Mouse (Mus musculus): ENCODE measurements around the gene Farp2. TPM values are rescaled to one million over a fixed set of nuclear protein-coding genes. Genes with fewer than 3 reads are reported as not detected.
"Not testable (repeated sequence)": the region's sequence is repeated elsewhere in the genome, so short reads cannot be mapped to it uniquely, and the experiment has no call there.

Gene Farp2
- polyA plus RNA-seq, 1 experiment: 6.3 TPM

DNA sequence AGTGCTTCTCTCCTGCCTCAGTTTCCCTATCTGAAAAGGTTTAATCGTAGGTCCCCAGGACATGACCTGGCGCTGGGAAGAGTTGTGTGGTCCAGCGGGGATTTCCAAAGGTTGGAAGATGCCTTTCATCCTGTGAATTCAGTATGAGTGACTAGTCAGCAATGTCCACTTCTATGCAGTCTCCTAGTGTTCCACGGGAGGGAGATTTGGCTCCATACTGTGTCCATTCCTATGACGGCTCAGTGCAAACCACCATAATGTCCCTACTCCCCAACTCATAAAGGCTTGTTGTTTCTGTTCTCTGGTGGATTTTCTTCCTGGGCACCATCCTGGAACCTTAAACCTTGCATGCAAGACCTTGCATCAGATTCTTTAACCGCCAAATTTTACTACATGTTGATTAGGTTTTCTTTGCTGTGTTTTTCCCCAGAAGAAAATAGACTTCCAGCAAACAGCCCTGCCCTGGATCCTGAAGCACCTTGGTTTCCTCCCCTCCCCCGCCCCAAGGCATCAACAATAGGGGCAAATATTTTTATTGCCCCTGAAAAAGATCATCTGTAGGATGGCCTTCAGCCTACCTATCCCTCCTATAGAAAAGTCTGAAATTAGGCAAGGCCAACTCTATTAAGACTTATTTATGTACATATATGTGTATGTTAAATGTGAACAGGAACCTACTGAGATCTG lies 124.5 kb downstream of the Farp2 start:
- Histone ChIP-seq H3K27ac (ENCODE audit: insufficient read depth, low read length) (peak overlapping the region; percentile 93), H3K4me3 (replicated peaks; ENCODE audit: insufficient read depth, low read depth, low read length) (peak overlapping the region; percentile 91), H3K27me3 (ENCODE audit: control insufficient read depth, insufficient read depth, low read length) (no peaks in the 10 kb centered on the region), H3K4me1 (ENCODE audit: control insufficient read depth, insufficient read depth, low read length) (peaks cover 6% of the 10 kb centered on the region; the same call in 1 of the 2 replicates)
- 25% methylated on average over 7 of the region's 7 CpGs for WGBS
- no peak for DNase-seq
- no peak for TF ChIP-seq POLR2A (IDR thresholded peaks at IDR 0.05; ENCODE audit: borderline replicate concordance, insufficient read depth, low read length)
- no peak for TF ChIP-seq CTCF (IDR thresholded peaks at IDR 0.05; ENCODE audit: borderline replicate concordance, insufficient read depth, low read depth, low read length)

DNA sequence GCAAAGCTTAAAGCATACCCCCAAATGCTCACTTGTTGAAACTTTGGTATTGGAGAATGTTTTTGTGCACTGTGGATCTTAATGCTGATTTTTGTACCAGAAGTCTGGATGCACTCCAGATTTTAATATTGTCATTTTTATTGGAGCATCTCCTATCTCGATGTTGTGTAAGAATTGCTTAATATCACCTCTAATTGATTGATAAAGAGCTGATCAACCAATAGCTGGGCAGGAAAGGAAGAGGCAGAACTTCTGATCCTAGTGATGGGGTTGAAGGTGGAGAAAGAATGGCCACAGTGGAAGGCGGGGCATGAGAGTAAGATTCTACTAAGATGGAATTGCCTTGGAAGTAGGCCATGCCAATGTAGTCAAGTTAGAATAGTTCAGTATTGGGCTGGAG lies 130.1 kb downstream of the Farp2 start:
- no peak for DNase-seq
- TF ChIP-seq POLR2A (IDR thresholded peaks at IDR 0.05; ENCODE audit: borderline replicate concordance, insufficient read depth, low read length) (no peak), CTCF (IDR thresholded peaks at IDR 0.05; ENCODE audit: borderline replicate concordance, insufficient read depth, low read depth, low read length) (no peak)
- WGBS: 92% methylated on average over 2 of the region's 2 CpGs
- H3K27me3 ChIP-seq (ENCODE audit: control insufficient read depth, insufficient read depth, low read length): no peaks in the 10 kb centered on the region
- H3K27ac ChIP-seq (ENCODE audit: insufficient read depth, low read length): no peak overlapping the region
- H3K4me1 ChIP-seq (ENCODE audit: control insufficient read depth, insufficient read depth, low read length): no peaks in the 10 kb centered on the region
- no peak overlapping the region for H3K4me3 ChIP-seq (replicated peaks; ENCODE audit: insufficient read depth, low read depth, low read length)

DNA sequence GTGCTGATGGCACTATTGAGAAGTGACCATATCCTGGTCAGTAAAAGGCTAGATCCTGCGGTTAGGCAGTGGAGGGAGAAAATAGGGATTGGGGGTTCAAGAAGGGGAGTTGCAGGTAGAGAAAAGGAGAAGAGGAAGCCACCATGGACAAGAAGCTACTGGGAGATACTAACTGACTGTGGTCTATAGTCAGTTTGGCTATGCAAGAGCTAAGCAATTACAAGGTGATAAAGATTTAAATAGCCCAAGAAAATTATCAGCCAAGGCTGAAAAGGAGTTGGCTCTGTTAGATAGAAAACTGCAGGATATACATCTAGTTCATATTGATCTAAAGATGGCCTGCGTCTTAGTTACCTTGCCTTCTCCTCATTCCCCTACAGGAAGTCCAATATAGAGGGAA lies 130.8 kb downstream of the Farp2 start:
- WGBS: 91% methylated on average over 2 of the region's 2 CpGs
- no peak for DNase-seq
- H3K4me1 ChIP-seq (ENCODE audit: control insufficient read depth, insufficient read depth, low read length): no peaks in the 10 kb centered on the region
- no peaks in the 10 kb centered on the region for H3K27me3 ChIP-seq (ENCODE audit: control insufficient read depth, insufficient read depth, low read length)
- TF ChIP-seq POLR2A (IDR thresholded peaks at IDR 0.05; ENCODE audit: borderline replicate concordance, insufficient read depth, low read length) (no peak), CTCF (IDR thresholded peaks at IDR 0.05; ENCODE audit: borderline replicate concordance, insufficient read depth, low read depth, low read length) (no peak)
- no peak overlapping the region for H3K27ac ChIP-seq (ENCODE audit: insufficient read depth, low read length)
- no peak overlapping the region for H3K4me3 ChIP-seq (replicated peaks; ENCODE audit: insufficient read depth, low read depth, low read length)

DNA sequence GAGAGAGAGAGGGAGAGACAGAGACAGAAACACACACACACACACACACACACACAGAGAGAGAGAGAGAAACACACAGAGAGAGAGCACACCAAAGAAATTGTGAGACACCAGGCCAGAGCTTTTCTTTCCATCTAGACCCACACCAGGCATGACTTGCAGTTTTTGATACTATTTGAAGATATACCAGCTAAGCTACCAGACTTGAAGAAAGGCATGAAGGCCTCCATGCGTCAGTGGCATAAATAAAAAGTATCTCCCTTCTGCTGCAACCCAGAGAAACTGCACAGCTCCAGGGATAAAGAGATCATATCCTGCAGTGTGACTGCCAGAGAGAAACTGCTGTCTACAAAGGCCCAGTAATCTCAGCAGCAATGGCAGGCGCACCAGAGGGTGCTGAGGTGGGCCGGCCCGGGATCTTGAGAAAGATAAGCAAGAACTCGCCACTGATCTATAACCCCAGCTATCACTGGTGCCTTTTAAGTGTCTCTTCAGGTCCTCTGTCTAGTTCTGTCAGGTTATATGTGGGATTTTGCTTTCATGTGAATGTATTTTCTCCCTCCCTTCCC lies 137.8 kb downstream of the Farp2 start:
- TF ChIP-seq POLR2A (IDR thresholded peaks at IDR 0.05; ENCODE audit: borderline replicate concordance, insufficient read depth, low read length): no peak
- TF ChIP-seq CTCF (IDR thresholded peaks at IDR 0.05; ENCODE audit: borderline replicate concordance, insufficient read depth, low read depth, low read length): no peak
- no peak for DNase-seq
- H3K4me1 ChIP-seq (ENCODE audit: control insufficient read depth, insufficient read depth, low read length): no peaks in the 10 kb centered on the region
- WGBS: 86% methylated on average over 5 of the region's 5 CpGs
- H3K27ac ChIP-seq (ENCODE audit: insufficient read depth, low read length): no peak overlapping the region
- H3K27me3 ChIP-seq (ENCODE audit: control insufficient read depth, insufficient read depth, low read length): no peaks in the 10 kb centered on the region
- no peak overlapping the region for H3K4me3 ChIP-seq (replicated peaks; ENCODE audit: insufficient read depth, low read depth, low read length)

DNA sequence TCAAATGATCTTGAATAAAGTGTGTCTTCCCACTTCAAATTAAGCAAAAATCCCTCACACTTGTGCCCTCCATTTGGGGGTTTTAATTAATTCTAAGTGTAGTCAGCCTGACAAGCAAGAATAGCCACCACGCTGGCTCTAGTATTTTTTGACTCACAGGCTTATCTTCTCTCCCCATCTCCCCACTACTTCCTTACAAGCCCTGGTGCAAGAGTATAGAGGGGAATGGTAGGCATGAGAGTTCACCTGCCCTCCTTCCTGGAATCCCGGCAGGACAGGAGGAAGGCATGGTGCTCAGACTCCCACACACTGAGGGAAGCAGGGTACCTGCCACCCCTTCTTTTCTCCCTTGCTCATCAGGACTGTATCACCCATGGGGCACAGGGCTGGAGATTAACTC lies 142.4 kb downstream of the Farp2 start:
- Histone ChIP-seq H3K27me3 (ENCODE audit: control insufficient read depth, insufficient read depth, low read length) (no peaks in the 10 kb centered on the region), H3K27ac (ENCODE audit: insufficient read depth, low read length) (no peak overlapping the region), H3K4me3 (replicated peaks; ENCODE audit: insufficient read depth, low read depth, low read length) (no peak overlapping the region), H3K4me1 (ENCODE audit: control insufficient read depth, insufficient read depth, low read length) (no peaks in the 10 kb centered on the region)
- no peak for DNase-seq
- WGBS: 76% methylated on average over 2 of the region's 2 CpGs
- TF ChIP-seq POLR2A (IDR thresholded peaks at IDR 0.05; ENCODE audit: borderline replicate concordance, insufficient read depth, low read length) (no peak), CTCF (IDR thresholded peaks at IDR 0.05; ENCODE audit: borderline replicate concordance, insufficient read depth, low read depth, low read length) (no peak)

DNA sequence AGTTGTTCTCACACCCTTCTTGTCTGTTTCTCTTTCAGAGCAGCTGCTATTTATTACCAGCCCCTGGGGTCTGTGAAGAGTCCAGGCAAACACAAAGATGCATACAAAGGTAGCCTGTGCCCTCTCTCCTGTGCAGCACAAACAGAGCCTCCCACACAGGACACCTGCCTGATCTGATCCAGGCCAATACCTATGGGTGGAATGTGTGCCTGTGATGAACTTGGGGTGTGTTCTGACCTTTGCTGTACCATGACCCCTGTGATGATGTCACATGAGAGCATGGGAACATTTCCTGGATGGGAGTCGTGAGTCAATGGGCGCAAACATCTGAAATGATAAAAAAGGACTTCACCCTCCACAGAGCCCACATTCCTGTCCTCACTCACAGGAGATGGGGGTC lies 142.9 kb downstream of the Farp2 start:
- Histone ChIP-seq H3K4me1 (ENCODE audit: control insufficient read depth, insufficient read depth, low read length) (no peaks in the 10 kb centered on the region), H3K27me3 (ENCODE audit: control insufficient read depth, insufficient read depth, low read length) (no peaks in the 10 kb centered on the region), H3K27ac (ENCODE audit: insufficient read depth, low read length) (no peak overlapping the region), H3K4me3 (replicated peaks; ENCODE audit: insufficient read depth, low read depth, low read length) (no peak overlapping the region)
- no peak for TF ChIP-seq CTCF (IDR thresholded peaks at IDR 0.05; ENCODE audit: borderline replicate concordance, insufficient read depth, low read depth, low read length)
- no peak for TF ChIP-seq POLR2A (IDR thresholded peaks at IDR 0.05; ENCODE audit: borderline replicate concordance, insufficient read depth, low read length)
- DNase-seq: no peak
- WGBS: 76% methylated on average over 2 of the region's 2 CpGs

DNA sequence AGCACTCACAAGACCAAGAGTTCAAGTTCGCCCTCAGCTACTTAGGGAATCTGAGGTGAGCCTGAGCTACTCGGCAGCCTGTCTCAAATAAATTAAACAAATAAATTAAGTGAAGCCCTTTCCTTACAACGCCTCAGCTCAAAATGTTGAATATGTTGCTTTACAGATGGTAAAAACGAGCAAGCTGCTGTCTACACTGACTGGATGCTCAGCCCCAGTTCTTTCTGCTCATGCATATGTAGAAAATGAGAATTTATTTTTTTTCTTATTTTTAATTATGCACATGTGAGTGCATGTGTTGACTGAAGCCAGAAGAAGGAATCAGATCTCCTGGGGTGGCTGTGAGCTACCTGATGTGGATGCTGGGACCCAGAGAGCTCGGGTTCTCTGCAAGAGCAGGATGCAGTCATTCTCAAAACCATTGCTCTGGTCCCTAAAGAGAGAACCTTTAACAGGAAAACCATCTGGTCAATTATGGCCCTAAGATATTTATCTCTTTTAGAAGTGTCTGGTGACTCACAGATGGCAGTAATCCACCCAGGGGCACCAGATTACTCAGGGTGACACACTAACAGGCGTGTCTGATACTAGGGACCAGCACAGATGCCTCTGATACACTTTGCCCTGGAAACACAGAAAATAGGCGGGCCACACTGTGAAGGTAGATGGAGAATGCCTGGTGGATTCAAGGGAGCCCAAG lies 144.6 kb downstream of the Farp2 start:
- no peaks in the 10 kb centered on the region for H3K4me1 ChIP-seq (ENCODE audit: control insufficient read depth, insufficient read depth, low read length)
- H3K27ac ChIP-seq (ENCODE audit: insufficient read depth, low read length): no peak overlapping the region
- DNase-seq: no peak
- WGBS: 77% methylated on average over 7 of the region's 7 CpGs
- H3K27me3 ChIP-seq (ENCODE audit: control insufficient read depth, insufficient read depth, low read length): no peaks in the 10 kb centered on the region
- no peak overlapping the region for H3K4me3 ChIP-seq (replicated peaks; ENCODE audit: insufficient read depth, low read depth, low read length)
- TF ChIP-seq CTCF (IDR thresholded peaks at IDR 0.05; ENCODE audit: borderline replicate concordance, insufficient read depth, low read depth, low read length) (no peak), POLR2A (IDR thresholded peaks at IDR 0.05; ENCODE audit: borderline replicate concordance, insufficient read depth, low read length) (no peak)

DNA sequence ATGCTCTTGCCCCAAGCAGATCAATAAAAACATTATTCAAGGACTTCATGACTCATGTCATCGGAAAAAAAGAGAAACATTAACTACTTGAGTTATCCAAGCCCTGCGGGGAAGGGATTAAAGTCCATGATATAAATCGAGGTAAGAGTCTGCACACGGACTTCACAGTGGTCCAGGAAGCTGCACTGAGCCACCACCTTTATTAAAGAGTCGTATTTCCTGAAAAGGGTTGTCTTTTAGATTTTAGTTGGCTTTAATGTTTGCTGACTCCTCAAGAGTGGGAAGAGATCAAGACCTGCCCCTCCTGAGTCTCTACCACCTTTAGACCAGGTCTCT lies 145.1 kb downstream of the Farp2 start:
- DNase-seq: no peak
- 89% methylated on average over 5 of the region's 5 CpGs for WGBS
- no peak overlapping the region for H3K27ac ChIP-seq (ENCODE audit: insufficient read depth, low read length)
- no peak for TF ChIP-seq POLR2A (IDR thresholded peaks at IDR 0.05; ENCODE audit: borderline replicate concordance, insufficient read depth, low read length)
- no peak for TF ChIP-seq CTCF (IDR thresholded peaks at IDR 0.05; ENCODE audit: borderline replicate concordance, insufficient read depth, low read depth, low read length)
- no peaks in the 10 kb centered on the region for H3K4me1 ChIP-seq (ENCODE audit: control insufficient read depth, insufficient read depth, low read length)
- H3K4me3 ChIP-seq (replicated peaks; ENCODE audit: insufficient read depth, low read depth, low read length): no peak overlapping the region
- H3K27me3 ChIP-seq (ENCODE audit: control insufficient read depth, insufficient read depth, low read length): no peaks in the 10 kb centered on the region

DNA sequence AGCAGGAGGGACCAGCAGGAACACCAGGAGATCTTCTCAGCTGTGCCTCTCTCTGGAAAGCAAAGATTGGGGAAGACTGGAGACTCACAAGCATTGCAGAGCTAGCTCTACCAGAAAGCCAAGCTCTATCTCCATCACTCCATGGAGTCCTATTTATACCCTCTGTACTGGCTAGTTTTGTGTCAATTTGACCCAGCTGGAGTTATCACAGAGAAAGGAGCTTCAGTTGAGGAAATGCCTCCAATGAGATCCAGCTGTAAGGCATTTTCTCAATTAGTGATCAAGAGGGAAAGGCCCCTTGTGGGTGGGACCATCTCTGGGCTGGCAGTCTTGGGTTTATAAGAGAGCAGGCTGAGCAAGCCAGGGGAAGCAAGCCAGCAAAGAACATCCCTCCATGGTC lies 146.7 kb downstream of the Farp2 start, which contains the start of gene Stk25:
TSS of gene Stk25 (minus strand) at position 101 of the 400 bp plus-strand sequence.
- DNase-seq; H3K4me1 ChIP-seq (ENCODE audit: control insufficient read depth, insufficient read depth, low read length); H3K27ac ChIP-seq (ENCODE audit: insufficient read depth, low read length); H3K4me3 ChIP-seq (replicated peaks; ENCODE audit: insufficient read depth, low read depth, low read length); H3K27me3 ChIP-seq (ENCODE audit: control insufficient read depth, insufficient read depth, low read length): not testable (repeated sequence)

Data from cerebellum, adult 2 months (tissue).